Mouse (Mus musculus): ENCODE results near the gene Elf4.

Elf4 gene

DNA sequence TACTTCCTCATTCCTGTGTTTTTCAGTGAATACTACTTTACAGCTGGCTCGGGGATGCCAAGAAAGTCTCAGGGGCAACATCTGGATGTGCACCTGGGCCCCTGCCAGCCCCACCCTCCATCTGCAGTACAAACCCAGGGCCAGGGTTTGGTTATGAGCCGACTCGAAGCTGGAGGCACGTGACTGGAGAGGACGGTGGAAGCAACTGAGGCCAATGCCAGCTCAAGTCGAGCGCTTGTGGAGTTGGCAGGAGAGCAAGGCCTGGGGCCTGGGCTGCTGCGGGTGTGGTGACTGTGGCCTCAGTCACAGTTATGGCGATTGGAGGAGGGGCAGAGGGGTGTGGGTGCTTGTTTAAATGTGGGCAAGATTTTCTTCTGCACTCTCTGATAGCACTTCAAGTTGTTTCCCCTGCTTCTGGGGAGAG is 27.4 kb downstream of the Elf4 start:
- peak in 1 of 2 experiments; percentile 7 for DNase-seq

DNA sequence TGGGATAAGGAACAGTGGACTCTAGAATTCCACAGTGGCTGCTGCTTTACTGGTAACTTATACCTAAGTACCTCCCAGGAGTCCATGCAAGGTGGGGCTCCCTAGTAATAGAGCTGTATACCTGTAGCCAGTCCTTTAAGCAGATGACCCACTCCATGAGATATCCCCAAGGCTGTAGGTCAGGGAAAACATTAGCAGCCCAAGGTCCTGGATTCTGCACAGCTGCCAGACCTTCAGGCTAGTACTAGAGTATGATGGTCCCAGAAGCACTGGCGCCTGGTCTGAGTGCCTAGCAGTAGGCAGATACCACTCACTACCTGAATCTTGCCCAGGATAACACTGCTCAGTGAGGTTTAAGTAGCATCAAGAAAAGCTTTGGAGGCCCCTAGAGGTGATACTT is 28.7 kb downstream of the Elf4 start:
- no peak for DNase-seq

- peak; percentile 38 to 52 for DNase-seq
Observed at GRCm38 (mm10) chrX:48433527-48433899, 29.4 kb downstream of the Elf4 start.

GRCm38 (mm10) chrX:48432599-48433526 is 30.1 kb downstream of the Elf4 start:
- no peak for DNase-seq

- DNase-seq: peak in 1 of 2 experiments; percentile 50
Observed at GRCm38 (mm10) chrX:48429538-48429937, 33.4 kb downstream of the Elf4 start.

- no peak for DNase-seq
Observed at GRCm38 (mm10) chrX:48429100-48429499, 33.8 kb downstream of the Elf4 start.

GRCm38 (mm10) chrX:48428642-48429041 is 34.3 kb downstream of the Elf4 start:
- no peak for DNase-seq

DNA sequence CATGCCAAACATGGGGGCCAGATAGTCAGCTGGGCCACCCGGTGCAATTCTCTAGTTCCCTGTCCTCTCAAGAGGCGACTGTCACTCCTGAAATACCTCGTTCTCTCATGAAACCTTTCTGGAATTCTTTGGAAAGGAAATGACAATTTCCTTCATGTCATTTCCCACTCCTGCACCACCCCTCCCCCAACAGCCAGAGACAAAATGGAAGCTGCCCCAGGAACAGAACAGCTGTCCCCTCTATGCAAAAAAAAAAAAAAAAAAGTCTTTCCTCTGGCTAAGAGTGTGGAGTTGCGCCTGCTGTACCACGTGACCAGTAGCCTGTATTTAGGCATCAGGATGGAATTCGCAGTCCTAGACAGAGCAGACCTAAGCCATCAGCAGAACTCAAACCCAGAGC is 34.7 kb downstream of the Elf4 start:
- peak; percentile 57 to 63 for DNase-seq

GRCm38 (mm10) chrX:48425280-48425679 is 37.7 kb downstream of the Elf4 start:
- DNase-seq: peak; percentile 29 to 54

DNA sequence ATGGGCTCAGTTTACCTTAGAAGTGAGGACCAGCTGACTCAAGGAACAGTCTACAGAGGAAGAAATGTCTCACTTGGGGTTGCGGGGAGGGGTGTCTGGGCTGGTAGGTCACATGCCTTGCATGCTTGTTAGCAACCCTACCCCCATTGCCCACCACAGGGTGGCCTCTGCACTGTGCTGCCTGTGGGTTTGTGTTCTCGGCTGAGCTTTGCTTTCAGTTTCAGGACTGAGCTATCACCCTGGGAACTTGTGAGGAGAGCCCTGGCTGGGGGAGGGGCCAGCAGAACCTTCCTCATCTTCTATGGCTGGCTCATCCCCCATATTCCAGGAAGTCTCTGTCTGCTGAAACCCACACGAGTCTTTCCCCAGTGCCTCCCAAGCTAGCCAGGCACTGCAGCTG is 38.3 kb downstream of the Elf4 start:
- peak; percentile 53 to 60 for DNase-seq

- no peak for DNase-seq
Observed at GRCm38 (mm10) chrX:48423671-48424070, 39.3 kb downstream of the Elf4 start.

GRCm38 (mm10) chrX:48422986-48423385 is 39.9 kb downstream of the Elf4 start:
- peak; percentile 66 to 83 for DNase-seq

- no peak for DNase-seq
Observed at GRCm38 (mm10) chrX:48418417-48418816, 44.5 kb downstream of the Elf4 start.

GRCm38 (mm10) chrX:48414291-48414690 is 48.6 kb downstream of the Elf4 start:
- no peak for DNase-seq

- peak in 1 of 2 experiments; percentile 32 for DNase-seq
Observed at GRCm38 (mm10) chrX:48412629-48413028, 50.3 kb downstream of the Elf4 start.

DNA sequence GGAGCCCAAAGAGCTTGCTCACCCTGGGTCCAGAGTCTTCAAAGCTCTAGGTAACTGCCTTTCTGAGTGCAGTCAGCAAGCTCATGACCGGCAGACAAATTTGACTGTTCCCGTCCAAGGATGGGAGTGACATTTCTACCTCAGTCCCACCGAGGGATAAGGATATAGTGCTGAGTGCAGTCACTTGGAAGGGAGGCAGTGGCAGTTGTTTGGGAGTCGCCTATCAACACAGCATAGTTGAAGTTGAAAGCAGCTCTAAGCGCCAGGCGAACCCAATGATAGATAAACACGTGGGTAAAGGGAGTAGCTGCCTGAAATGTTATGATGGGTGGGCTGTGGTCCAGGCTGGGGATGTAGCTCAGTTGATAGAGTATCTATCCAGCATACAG is 52.5 kb downstream of the Elf4 start:
- no peak for DNase-seq

DNA sequence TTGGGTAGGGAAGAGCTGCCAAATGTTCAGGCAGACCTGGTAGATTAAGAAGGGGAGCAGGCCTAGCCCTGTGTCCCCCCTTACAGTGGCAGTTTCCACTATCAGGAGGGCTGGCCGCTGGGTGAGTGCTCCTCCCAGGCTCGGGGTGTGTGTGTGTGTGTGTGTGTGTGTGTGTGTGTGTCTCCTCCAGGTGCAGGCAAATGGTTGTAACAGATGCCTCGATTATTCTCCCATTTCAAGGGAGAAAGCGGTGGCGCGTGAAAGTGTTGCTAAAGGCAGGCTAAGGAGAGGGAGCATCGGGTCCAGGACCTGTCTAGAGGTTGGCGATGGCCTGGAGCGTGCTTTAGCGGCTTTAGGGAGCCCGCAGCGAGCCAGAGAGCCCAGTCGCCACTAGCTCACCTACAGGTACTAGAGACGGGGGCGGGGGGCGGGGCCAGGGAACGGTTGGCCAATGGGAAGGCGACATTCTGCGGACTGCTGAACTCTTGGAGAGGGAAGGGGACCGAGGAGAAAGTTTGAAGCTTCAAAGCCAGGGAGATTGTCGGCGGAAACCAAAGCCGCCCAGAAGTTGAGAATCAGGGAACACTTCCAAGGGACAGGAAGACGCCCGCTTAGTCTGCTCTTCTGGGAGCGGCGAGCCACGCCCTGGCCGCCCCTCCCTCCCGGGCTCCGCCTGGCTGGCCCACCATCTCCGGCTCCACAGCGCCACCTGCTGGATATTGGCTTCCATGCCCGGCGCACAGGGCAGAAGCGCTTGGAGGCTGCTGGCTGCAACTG is 53.1 kb downstream of the Elf4 start:
- DNase-seq: peak; percentile 81 to 94

GRCm38 (mm10) chrX:48405141-48405540 is 57.8 kb downstream of the Elf4 start:
- no peak for DNase-seq

GRCm38 (mm10) chrX:48399994-48400393 is 62.9 kb downstream of the Elf4 start:
- DNase-seq: no peak

DNA sequence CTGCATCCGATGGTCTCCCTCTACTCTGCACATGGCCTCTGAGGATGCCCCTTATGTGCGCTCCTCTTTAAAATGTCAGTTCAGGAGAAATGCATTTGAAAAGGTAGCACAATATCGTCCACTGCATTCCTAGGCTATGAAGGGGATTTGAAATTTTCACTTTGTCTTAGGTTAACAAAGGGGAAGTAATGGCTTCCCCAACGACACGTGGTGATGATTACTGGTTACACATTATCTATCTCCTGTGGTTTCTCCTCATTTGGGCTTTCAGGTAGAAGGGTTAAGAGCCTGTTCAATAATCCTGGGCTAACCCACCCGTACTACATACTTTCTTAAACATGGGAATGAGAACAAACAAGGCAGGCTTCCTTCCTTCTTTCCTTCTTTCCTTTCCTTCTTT is 73.6 kb downstream of the Elf4 start:
- no peak for DNase-seq

DNA sequence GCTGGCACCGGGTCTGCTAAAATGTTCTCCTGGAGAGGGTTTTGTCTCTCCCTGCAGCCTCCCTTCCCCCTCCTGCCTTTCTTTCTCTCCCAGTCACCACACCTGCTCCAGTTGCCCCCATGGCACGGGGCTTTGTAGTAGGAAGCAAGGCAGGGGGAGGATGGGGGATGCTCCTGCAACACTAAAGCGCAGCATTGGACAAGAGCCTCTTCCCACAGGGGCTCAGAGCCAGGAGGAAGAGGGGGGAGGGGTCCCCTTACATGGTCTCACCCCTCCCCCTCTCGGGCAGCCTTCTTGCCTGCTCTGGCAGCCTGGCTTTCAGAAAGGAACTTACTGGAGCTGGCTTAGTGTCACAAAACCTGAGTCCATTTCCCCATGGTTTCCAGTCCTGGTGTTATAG is 77.0 kb downstream of the Elf4 start:
- DNase-seq: no peak

DNA sequence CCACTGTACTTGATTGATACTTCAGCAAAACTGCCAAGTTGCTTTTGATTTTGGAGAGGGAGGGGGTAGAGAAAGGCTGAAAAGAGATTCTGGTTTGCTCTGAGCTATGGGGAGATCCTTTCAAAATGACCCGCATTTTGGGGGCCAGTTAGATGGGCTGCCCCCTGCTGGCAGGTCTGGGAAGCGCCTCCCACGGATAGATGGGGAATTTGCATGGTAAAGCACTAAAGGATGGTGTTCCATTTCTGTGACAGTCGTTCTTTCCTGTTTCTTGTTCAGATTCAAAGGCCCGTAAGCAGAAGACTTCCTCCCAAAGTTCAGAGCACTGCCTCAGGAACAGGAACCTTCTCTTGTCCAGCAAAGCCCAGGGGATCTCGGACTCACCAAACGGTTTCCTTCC is 79.3 kb downstream of the Elf4 start:
- peak; percentile 28 to 75 for DNase-seq

DNA sequence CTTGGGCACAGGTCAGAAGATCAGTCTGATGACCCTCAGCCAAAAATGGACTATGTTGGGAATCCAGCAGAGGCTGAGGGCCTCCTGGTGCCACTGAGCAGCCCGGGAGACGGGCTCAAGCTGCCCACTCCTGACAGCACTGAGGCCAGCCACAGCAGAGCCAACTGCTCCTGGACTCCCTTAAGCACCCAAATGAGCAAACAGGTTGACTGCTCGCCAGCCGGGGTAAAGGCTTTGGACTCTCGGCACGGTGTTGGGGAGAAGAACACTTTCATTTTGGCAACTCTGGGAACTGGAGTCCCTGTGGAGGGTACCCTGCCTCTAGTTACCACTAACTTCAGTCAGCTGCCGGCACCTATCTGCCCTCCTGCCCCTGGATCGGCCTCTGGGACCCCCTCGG is 95.1 kb downstream of the Elf4 start:
- no peak for DNase-seq
